9 mouse cellular contexts compared by ENCODE assay signal in the genomic region with DNA sequence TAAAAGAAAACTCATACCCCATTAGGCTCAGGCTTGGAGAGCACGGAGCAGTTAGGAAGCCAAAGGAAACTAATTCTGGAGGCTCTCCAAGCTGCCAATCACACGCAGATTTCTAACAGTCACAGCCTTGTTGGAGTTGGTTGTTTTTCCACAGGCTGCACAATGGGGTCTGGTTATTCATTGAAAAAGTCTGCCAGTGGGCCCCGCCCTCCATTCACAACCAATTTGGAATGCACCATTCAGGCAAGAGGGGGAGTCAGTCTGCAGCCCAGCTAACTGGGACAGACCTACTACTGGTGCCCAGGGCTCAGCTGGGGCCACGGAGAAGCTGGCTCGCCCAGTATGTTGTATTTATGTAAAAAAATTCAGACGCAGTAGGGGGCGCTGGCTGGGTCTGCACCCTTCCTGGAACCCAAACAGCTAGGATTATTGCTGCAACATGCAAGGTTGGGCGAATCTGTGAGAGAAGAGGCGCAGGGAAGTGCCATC. TPM values are rescaled to one million over a fixed set of nuclear protein-coding genes. Genes with fewer than 3 reads are reported as not detected.
DNase-seq lines count a peak whose midpoint lies in the region; ATAC-seq lines count a peak whose summit lies in the region.
"Had no signal": no experiment of that assay in that cellular context is flagged by ENCODE, and none has a peak within 500 bp of the region (broad histone marks: within the 10 kb centered on the region; RNA-seq: fewer than 3 reads in every experiment).

No protein-coding gene starts in this region.

- no peaks in the 10 kb centered on the region for H3K36me3 ChIP-seq in intestine, embryonic 14.5 days (ENCODE audit: control insufficient read depth, insufficient read depth, low read length)

- H3K4me3 ChIP-seq in intestine, embryonic 14.5 days (ENCODE audit: low read depth, low read length), result no peak overlapping the region

- H3K9me3 ChIP-seq in intestine, embryonic 14.5 days (ENCODE audit: control insufficient read depth, low read length), result no peaks in the 10 kb centered on the region

- H3K4me2 ChIP-seq in intestine, embryonic 14.5 days (ENCODE audit: low read length), result peak overlapping the region; percentile 38

- no peak overlapping the region for H3K27ac ChIP-seq in intestine, embryonic 14.5 days (ENCODE audit: low read depth)
- H3K27ac ChIP-seq: macrophage had no signal

- peak; percentile 85 for ATAC-seq in intestine, embryonic 14.5 days (replicated peaks; ENCODE audit: low FRiP score, low TSS enrichment, low read depth)

- 8% methylated on average over 9 of the region's 9 CpGs for WGBS in intestine, embryonic 14.5 days

- peak; percentile 73 for DNase-seq in adrenal gland, postnatal 10 days
- DNase-seq in embryo, embryonic 11 days, result peak; percentile 93
- peak; percentile 54 for DNase-seq in gastrocnemius, postnatal 25 days
- DNase-seq in intestine, embryonic 14.5 days (ENCODE audit: low spot score), result peak; percentile 85
- DNase-seq in left cerebral cortex, adult 18-20 months (ENCODE audit: low spot score in 2 of 2), result peak; percentile 68 to 71
- DNase-seq in lung, postnatal 10 days, result peak; percentile 93
- DNase-seq in right cerebral cortex, postnatal 10 days (ENCODE audit: low spot score in 2 of 2), result peak; percentile 89 to 93
- DNase-seq in spleen, adult 12 weeks (ENCODE audit: low spot score), result no peak

- H3K9ac ChIP-seq in intestine, embryonic 14.5 days (ENCODE audit: low read length), result no peak overlapping the region

- no peaks in the 10 kb centered on the region for H3K27me3 ChIP-seq in intestine, embryonic 14.5 days (replicated peaks; ENCODE audit: control insufficient read depth, insufficient read depth, low read length)

- H3K4me1 ChIP-seq in intestine, embryonic 14.5 days (replicated peaks; ENCODE audit: control insufficient read depth, insufficient read depth, low read length), result peaks cover 12% of the 10 kb centered on the region; the same call in 1 of the 2 replicates

RNA-seq across cellular contexts. Expression of a gene that starts 10.6 kb away (rescaled TPM):
- 10 to 100 TPM; 17.6 to 21.8 TPM for total RNA-seq in adrenal gland, postnatal 10 days (2021)
- total RNA-seq in gastrocnemius, postnatal 25 days (2021), result 10 to 100 TPM; 11.1 to 13.3 TPM
- 13.8 and 16.6 TPM in 2 replicates for polyA plus RNA-seq in intestine, embryonic 14.5 days (2014; fragmentation: Nextera tagmentation; extraction: Ambion mirVana)
- 100 to 1,000 TPM in 1 of 2 experiments, 10 to 100 TPM in 1; 89.3 to 104 TPM for total RNA-seq in left cerebral cortex, adult 18-20 months (2021)
